Mouse (Mus musculus) megakaryocyte, embryonic 14.5 days (primary cell): ENCODE data around the gene Zfp827. TPM values are rescaled to one million over a fixed set of nuclear protein-coding genes. Genes with fewer than 3 reads are reported as not detected.

Experiments used
- H3K27me3 ChIP-seq: replicated peaks from 2 replicates; pipeline ENCODE3; 2012; ENCODE audit warnings: inconsistent platforms
- H3K36me3 ChIP-seq: replicated peaks from 2 replicates; pipeline ENCODE3; 2012; ENCODE audit warnings: low read length, inconsistent platforms, mixed read lengths
- H3K4me1 ChIP-seq: 2 replicates; pipeline ENCODE4 v1.6.1; 2012; ENCODE audit warnings: inconsistent platforms
- H3K4me3 ChIP-seq: replicated peaks from 2 replicates; pipeline ENCODE3; 2012; ENCODE audit warnings: moderate library complexity, mild to moderate bottlenecking, inconsistent platforms
- H3K9me3 ChIP-seq: 2 replicates; pipeline ENCODE4 v1.6.1; 2012; ENCODE audit warnings: inconsistent platforms
- FLI1 ChIP-seq: IDR thresholded peaks from 2 replicates; pipeline ENCODE4 v1.6.1; 2012; ENCODE audit warnings: low read length, inconsistent platforms, mixed read lengths
- GATA1 ChIP-seq: IDR thresholded peaks from 3 replicates; pipeline ENCODE4 v1.6.1; 2012; ENCODE audit warnings: mixed read lengths, low read length, inconsistent platforms, borderline replicate concordance
- polyA plus RNA-seq: library from polyadenylated mRNA; stranded (reverse); fragments of >175 nt; gene quantifications from 2 replicates; pipeline ENCODE4 v1.2.3, GENCODE M21; 2012; ENCODE audit warnings: low replicate concordance; ENCODE audit not compliant: insufficient read depth

The Zfp827 gene
- polyA plus RNA-seq, 1 experiment, result 2.9 TPM

- peaks cover 80% of the 10 kb centered on the region for H3K36me3 ChIP-seq
- H3K4me3 ChIP-seq, result no peak overlapping the region
- TF ChIP-seq GATA1, result no peak
- TF ChIP-seq FLI1, result no peak
- H3K4me1 ChIP-seq, result peaks cover 9% of the 10 kb centered on the region
- H3K27me3 ChIP-seq, result no peaks in the 10 kb centered on the region
- H3K9me3 ChIP-seq, result no peaks in the 10 kb centered on the region
Measured at GRCm38 (mm10) chr8:79080096-79080739, 52.0 kb downstream of the Zfp827 start.

GRCm38 (mm10) chr8:79081333-79081732 lies 53.1 kb downstream of the Zfp827 start:
- Histone ChIP-seq H3K36me3 (peaks cover 75% of the 10 kb centered on the region), H3K4me1 (peaks cover 9% of the 10 kb centered on the region), H3K9me3 (no peaks in the 10 kb centered on the region), H3K4me3 (no peak overlapping the region), H3K27me3 (no peaks in the 10 kb centered on the region)
- no peak for TF ChIP-seq GATA1
- TF ChIP-seq FLI1, result no peak

GRCm38 (mm10) chr8:79081955-79082354 lies 53.7 kb downstream of the Zfp827 start:
- Histone ChIP-seq H3K36me3 (peaks cover 80% of the 10 kb centered on the region), H3K4me3 (no peak overlapping the region), H3K4me1 (peaks cover 9% of the 10 kb centered on the region), H3K9me3 (no peaks in the 10 kb centered on the region), H3K27me3 (no peaks in the 10 kb centered on the region)
- TF ChIP-seq GATA1 (no peak), FLI1 (no peak)

- H3K4me1 ChIP-seq, result peaks cover 9% of the 10 kb centered on the region
- TF ChIP-seq GATA1, result no peak
- no peak for TF ChIP-seq FLI1
- H3K27me3 ChIP-seq, result no peaks in the 10 kb centered on the region
- no peaks in the 10 kb centered on the region for H3K9me3 ChIP-seq
- H3K4me3 ChIP-seq, result no peak overlapping the region
- H3K36me3 ChIP-seq, result peaks cover 78% of the 10 kb centered on the region
Measured at GRCm38 (mm10) chr8:79083461-79084358, 55.5 kb downstream of the Zfp827 start.

GRCm38 (mm10) chr8:79084359-79084820 lies 56.2 kb downstream of the Zfp827 start:
- no peaks in the 10 kb centered on the region for H3K9me3 ChIP-seq
- no peaks in the 10 kb centered on the region for H3K27me3 ChIP-seq
- TF ChIP-seq FLI1, result no peak
- TF ChIP-seq GATA1, result no peak
- peaks cover 9% of the 10 kb centered on the region for H3K4me1 ChIP-seq
- no peak overlapping the region for H3K4me3 ChIP-seq
- H3K36me3 ChIP-seq, result peaks cover 78% of the 10 kb centered on the region

GRCm38 (mm10) chr8:79094422-79094821 lies 66.2 kb downstream of the Zfp827 start:
- Histone ChIP-seq H3K27me3 (no peaks in the 10 kb centered on the region), H3K36me3 (peaks cover 57% of the 10 kb centered on the region), H3K4me3 (no peak overlapping the region), H3K9me3 (no peaks in the 10 kb centered on the region), H3K4me1 (no peaks in the 10 kb centered on the region)
- TF ChIP-seq GATA1 (no peak), FLI1 (no peak)

GRCm38 (mm10) chr8:79095162-79095561 lies 66.9 kb downstream of the Zfp827 start:
- TF ChIP-seq FLI1, result no peak
- no peak for TF ChIP-seq GATA1
- peaks cover 52% of the 10 kb centered on the region for H3K36me3 ChIP-seq
- H3K9me3 ChIP-seq, result no peaks in the 10 kb centered on the region
- no peaks in the 10 kb centered on the region for H3K27me3 ChIP-seq
- H3K4me1 ChIP-seq, result no peaks in the 10 kb centered on the region
- H3K4me3 ChIP-seq, result no peak overlapping the region

- no peak for TF ChIP-seq GATA1
- TF ChIP-seq FLI1, result no peak
- no peaks in the 10 kb centered on the region for H3K4me1 ChIP-seq
- no peak overlapping the region for H3K4me3 ChIP-seq
- no peaks in the 10 kb centered on the region for H3K9me3 ChIP-seq
- H3K27me3 ChIP-seq, result no peaks in the 10 kb centered on the region
- H3K36me3 ChIP-seq, result peaks cover 43% of the 10 kb centered on the region
Measured at GRCm38 (mm10) chr8:79096970-79097369, 68.7 kb downstream of the Zfp827 start.

- no peaks in the 10 kb centered on the region for H3K9me3 ChIP-seq
- no peaks in the 10 kb centered on the region for H3K27me3 ChIP-seq
- peaks cover 50% of the 10 kb centered on the region for H3K36me3 ChIP-seq
- no peak overlapping the region for H3K4me3 ChIP-seq
- no peak for TF ChIP-seq FLI1
- TF ChIP-seq GATA1, result no peak
- 0 out of 2 replicates have a peak, but pooled peaks cover 3% of the 10 kb centered on the region for H3K4me1 ChIP-seq
Measured at GRCm38 (mm10) chr8:79102707-79103106, 74.5 kb downstream of the Zfp827 start.
